Mouse (Mus musculus) MN1 (cell line): Measurements from ENCODE around the gene Serpini2.
"Not testable (repeated sequence)": the region's sequence is repeated elsewhere in the genome, so short reads cannot be mapped to it uniquely, and the experiment has no call there.

Experiments
- DNase-seq: peaks from one replicate; pipeline ENCODE4 v3.0.0-alpha.2; 2016; ENCODE audit warnings: low spot score

Serpini2 gene

GRCm38 (mm10) chr3:75269978-75270377, at the start of gene Serpini2:
TSS of gene Serpini2 (minus strand) at chr3:75270078.
- no peak for DNase-seq

DNA sequence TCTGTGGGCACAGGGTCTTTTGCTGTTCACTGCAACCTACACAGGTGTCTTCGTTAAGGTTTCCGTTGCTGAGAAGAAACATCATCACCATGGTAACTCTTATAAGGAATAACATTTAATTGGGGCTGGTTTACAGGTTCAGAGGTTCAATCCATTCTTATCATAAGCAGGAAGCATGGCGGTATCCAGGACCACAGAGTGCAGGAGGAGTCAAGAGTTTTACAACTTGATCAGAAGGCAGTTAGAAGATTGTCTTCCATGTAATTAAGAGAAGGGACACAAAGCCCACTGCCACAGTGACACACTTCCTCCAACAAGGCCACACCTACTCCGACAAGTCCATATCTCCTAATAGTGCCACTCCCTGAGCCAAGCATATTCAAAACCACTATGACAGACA, 39.0 kb upstream of the Serpini2 start:
- DNase-seq = no peak

DNA sequence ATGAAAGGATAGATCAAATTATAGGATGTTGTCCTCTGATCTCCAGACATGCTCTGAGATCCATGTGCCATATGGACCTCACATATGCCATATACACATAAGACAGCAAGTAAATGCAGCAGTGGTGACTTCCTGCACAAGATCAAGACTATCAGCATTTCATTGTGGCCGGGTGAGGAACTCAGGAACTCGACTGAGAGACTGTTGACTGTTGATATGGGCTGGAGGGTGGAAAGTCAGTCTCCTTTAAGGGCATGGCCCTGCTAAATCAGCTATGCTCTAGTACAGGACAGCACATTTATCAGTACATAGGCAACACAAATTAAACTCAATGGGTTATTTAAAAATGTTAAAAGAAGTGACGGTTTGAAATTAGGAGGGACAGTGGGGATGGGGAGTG, 38.4 kb upstream of the Serpini2 start:
- no peak for DNase-seq

- no peak for DNase-seq
Measured at GRCm38 (mm10) chr3:75305584-75305983, 35.7 kb upstream of the Serpini2 start.

- DNase-seq = no peak
Measured at GRCm38 (mm10) chr3:75304621-75305020, 34.7 kb upstream of the Serpini2 start.

- no peak for DNase-seq
Measured at GRCm38 (mm10) chr3:75301072-75301471, 31.2 kb upstream of the Serpini2 start.

DNA sequence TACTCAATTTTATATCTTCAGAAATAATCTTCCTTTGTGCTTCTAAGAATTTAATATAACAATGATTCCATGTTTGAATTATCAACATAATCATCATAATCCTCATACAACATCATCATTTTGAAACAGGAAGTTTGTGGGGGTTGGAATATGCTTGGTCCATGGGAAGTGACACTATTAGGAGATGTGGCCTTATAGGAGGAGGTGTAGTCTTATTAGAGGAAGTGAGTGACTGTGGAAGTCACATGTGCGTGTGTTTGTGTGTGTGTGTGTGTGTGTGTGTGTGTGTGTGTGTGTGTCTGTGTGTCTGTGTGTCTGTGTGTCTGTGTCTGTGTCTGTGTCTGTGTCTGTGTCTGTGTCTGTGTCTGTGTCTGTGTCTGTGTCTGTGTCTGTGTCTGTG, 29.6 kb upstream of the Serpini2 start:
- DNase-seq = not testable (repeated sequence)

DNA sequence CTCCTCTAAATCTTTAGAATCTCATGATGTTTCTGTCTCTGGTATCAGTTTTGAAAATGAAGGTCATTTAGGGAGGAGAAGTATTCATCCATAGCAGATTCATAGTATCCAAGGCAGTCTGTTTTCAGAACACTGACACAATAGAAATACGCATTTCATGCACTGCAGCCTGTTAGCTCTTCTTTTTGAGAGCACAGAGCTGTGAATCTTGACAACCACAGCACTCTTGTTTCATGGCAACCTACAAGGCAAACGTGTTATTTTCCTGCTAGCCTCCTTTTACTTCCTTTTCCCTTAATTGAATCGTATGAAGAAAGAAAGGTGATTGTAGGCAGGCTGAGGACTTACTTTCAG, 27.9 kb upstream of the Serpini2 start:
- no peak for DNase-seq

DNA sequence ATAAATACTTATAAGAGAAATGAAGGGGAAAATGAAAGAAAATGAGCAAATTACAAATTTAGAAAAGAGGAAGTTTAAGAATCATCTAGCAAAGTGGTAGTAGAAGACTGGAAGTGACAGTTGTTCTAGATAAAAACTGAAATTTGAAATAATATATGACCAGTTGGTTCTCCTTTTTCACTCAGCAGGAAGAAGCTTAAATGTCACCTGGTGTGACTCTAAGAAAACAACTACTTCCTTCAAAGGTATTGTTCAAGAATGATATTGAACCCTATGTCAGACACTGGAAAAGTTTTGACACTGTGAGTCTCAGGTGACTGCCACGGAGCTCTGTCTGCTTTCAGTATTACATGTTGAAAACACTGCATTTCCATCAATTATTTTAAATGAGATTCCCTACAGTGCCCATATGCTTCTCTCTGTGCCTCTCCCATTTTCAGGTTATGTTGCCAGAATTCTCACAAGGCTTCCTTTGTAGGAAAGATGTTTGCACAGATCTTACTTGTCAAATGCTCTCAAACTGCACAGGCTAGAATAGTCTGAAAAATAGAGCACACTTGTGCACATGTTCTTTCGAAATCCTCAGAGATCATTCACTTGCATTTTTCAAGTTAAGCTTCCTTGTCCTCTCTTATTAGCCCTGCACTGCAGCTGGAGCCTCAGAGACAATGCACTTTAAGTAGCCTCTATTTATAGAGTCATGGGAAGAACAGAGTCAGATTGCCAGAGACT, 27.3 kb upstream of the Serpini2 start:
- no peak for DNase-seq

GRCm38 (mm10) chr3:75293243-75293642, 23.4 kb upstream of the Serpini2 start:
- DNase-seq = no peak

GRCm38 (mm10) chr3:75277455-75277854, 7.6 kb upstream of the Serpini2 start:
- no peak for DNase-seq

- DNase-seq = no peak
Measured at GRCm38 (mm10) chr3:75276522-75276921, 6.6 kb upstream of the Serpini2 start.

GRCm38 (mm10) chr3:75275127-75275526, 5.2 kb upstream of the Serpini2 start:
- DNase-seq = no peak

- DNase-seq = no peak
Measured at GRCm38 (mm10) chr3:75259356-75259755, 10.5 kb downstream of the Serpini2 start.

DNA sequence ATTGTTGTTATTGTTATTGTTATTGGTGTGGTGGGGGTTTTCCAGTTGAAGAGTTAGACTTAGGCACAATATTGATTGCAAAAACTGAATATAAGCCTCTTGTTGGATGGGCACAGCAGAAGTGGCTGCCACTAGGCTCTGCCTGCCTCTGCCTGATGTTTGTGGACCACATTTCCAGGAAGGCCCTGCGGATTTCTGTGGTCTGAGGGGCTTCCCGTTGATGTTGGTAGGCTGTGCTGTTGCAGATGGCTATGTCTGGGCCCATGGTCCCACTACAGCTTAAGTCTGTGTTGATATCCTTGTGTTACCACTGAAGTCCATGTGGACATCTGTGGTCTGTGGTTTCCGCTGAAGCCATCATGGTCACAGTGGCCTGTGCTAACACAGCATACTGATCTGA, 50.2 kb downstream of the Serpini2 start:
- no peak for DNase-seq

GRCm38 (mm10) chr3:75219211-75219610, 50.7 kb downstream of the Serpini2 start:
- no peak for DNase-seq

- peak; percentile 34 for DNase-seq
Measured at GRCm38 (mm10) chr3:75202808-75203503, 66.9 kb downstream of the Serpini2 start.
